Mouse (Mus musculus): ENCODE measurements around the gene Zfhx3. TPM values are rescaled to one million over a fixed set of nuclear protein-coding genes. Genes with fewer than 3 reads are reported as not detected.
"Not testable (repeated sequence)": the region's sequence is repeated elsewhere in the genome, so short reads cannot be mapped to it uniquely, and the experiment has no call there.

Gene Zfhx3
- 15.7 and 16.4 TPM in 2 replicates for polyA plus RNA-seq (2014; fragmentation: Nextera tagmentation; extraction: Ambion mirVana)

GRCm38 (mm10) chr8:107941922-107942694 lies at the start of gene Zfhx3:
Gene Zfhx3, plus strand, starts transcription at chr8:107942644.
- Histone ChIP-seq H3K27ac (ENCODE audit: low read depth) (no peak within 1 kb of the TSS), H3K4me3 (ENCODE audit: low read depth, low read length) (peak within 1 kb of the TSS; percentile 21), H3K27me3 (replicated peaks; ENCODE audit: control insufficient read depth, insufficient read depth, low read length) (0 out of 2 replicates have a peak, but pooled peaks cover 9% of the 10 kb centered on the region), H3K9ac (ENCODE audit: low read length) (0 out of 2 replicates have a peak within 1 kb of the TSS, but pooled peaks have one; percentile 7), H3K9me3 (ENCODE audit: control insufficient read depth, low read length) (no peaks in the 10 kb centered on the region), H3K36me3 (ENCODE audit: control insufficient read depth, insufficient read depth, low read length) (no peaks in the 10 kb centered on the region), H3K4me2 (ENCODE audit: low read length) (peak within 1 kb of the TSS; percentile 50), H3K4me1 (replicated peaks; ENCODE audit: control insufficient read depth, insufficient read depth, low read length) (peaks cover 20% of the 10 kb centered on the region)
- 21% methylated on average over 11 of the region's 11 CpGs for WGBS
- DNase-seq (ENCODE audit: low spot score) (no peak), ATAC-seq (replicated peaks; ENCODE audit: low FRiP score, low TSS enrichment, low read depth) (no peak)

GRCm38 (mm10) chr8:107918984-107919383 lies 23.5 kb upstream of the Zfhx3 start:
- 91% methylated on average over 12 of the region's 12 CpGs for WGBS
- Histone ChIP-seq H3K27me3 (replicated peaks; ENCODE audit: control insufficient read depth, insufficient read depth, low read length) (no peaks in the 10 kb centered on the region), H3K9ac (ENCODE audit: low read length) (no peak overlapping the region), H3K27ac (ENCODE audit: low read depth) (no peak overlapping the region), H3K9me3 (ENCODE audit: control insufficient read depth, low read length) (no peaks in the 10 kb centered on the region), H3K4me3 (ENCODE audit: low read depth, low read length) (no peak overlapping the region), H3K4me2 (ENCODE audit: low read length) (no peak overlapping the region), H3K4me1 (replicated peaks; ENCODE audit: control insufficient read depth, insufficient read depth, low read length) (no peaks in the 10 kb centered on the region), H3K36me3 (ENCODE audit: control insufficient read depth, insufficient read depth, low read length) (no peaks in the 10 kb centered on the region)
- DNase-seq (ENCODE audit: low spot score) (no peak), ATAC-seq (replicated peaks; ENCODE audit: low FRiP score, low TSS enrichment, low read depth) (no peak)

GRCm38 (mm10) chr8:107926149-107926548 lies 16.3 kb upstream of the Zfhx3 start:
- H3K4me3 ChIP-seq (ENCODE audit: low read depth, low read length) = no peak overlapping the region
- no peak overlapping the region for H3K4me2 ChIP-seq (ENCODE audit: low read length)
- no peaks in the 10 kb centered on the region for H3K36me3 ChIP-seq (ENCODE audit: control insufficient read depth, insufficient read depth, low read length)
- H3K9ac ChIP-seq (ENCODE audit: low read length) = no peak overlapping the region
- DNase-seq (ENCODE audit: low spot score) (no peak), ATAC-seq (replicated peaks; ENCODE audit: low FRiP score, low TSS enrichment, low read depth) (no peak)
- 85% methylated on average over 15 of the region's 15 CpGs for WGBS
- H3K27ac ChIP-seq (ENCODE audit: low read depth) = no peak overlapping the region
- no peaks in the 10 kb centered on the region for H3K4me1 ChIP-seq (replicated peaks; ENCODE audit: control insufficient read depth, insufficient read depth, low read length)
- H3K27me3 ChIP-seq (replicated peaks; ENCODE audit: control insufficient read depth, insufficient read depth, low read length) = no peaks in the 10 kb centered on the region
- no peaks in the 10 kb centered on the region for H3K9me3 ChIP-seq (ENCODE audit: control insufficient read depth, low read length)

- 98% methylated on average over 4 of the region's 4 CpGs for WGBS
- Histone ChIP-seq H3K27ac (ENCODE audit: low read depth) (no peak overlapping the region), H3K27me3 (replicated peaks; ENCODE audit: control insufficient read depth, insufficient read depth, low read length) (0 out of 2 replicates have a peak, but pooled peaks cover 1% of the 10 kb centered on the region), H3K9me3 (ENCODE audit: control insufficient read depth, low read length) (no peaks in the 10 kb centered on the region), H3K4me3 (ENCODE audit: low read depth, low read length) (no peak overlapping the region), H3K9ac (ENCODE audit: low read length) (no peak overlapping the region), H3K4me1 (replicated peaks; ENCODE audit: control insufficient read depth, insufficient read depth, low read length) (no peaks in the 10 kb centered on the region), H3K36me3 (ENCODE audit: control insufficient read depth, insufficient read depth, low read length) (no peaks in the 10 kb centered on the region), H3K4me2 (ENCODE audit: low read length) (no peak overlapping the region)
- ATAC-seq (replicated peaks; ENCODE audit: low FRiP score, low TSS enrichment, low read depth) (no peak), DNase-seq (ENCODE audit: low spot score) (no peak)
These were observed 5.7 kb upstream of the Zfhx3 start for GRCm38 (mm10) chr8:107936725-107937124.

GRCm38 (mm10) chr8:107938231-107938630 lies 4.2 kb upstream of the Zfhx3 start:
- H3K9me3 ChIP-seq (ENCODE audit: control insufficient read depth, low read length) = not testable (repeated sequence)

GRCm38 (mm10) chr8:107940181-107940580 lies 2.3 kb upstream of the Zfhx3 start:
- no peak overlapping the region for H3K4me2 ChIP-seq (ENCODE audit: low read length)
- no peak overlapping the region for H3K4me3 ChIP-seq (ENCODE audit: low read depth, low read length)
- H3K27me3 ChIP-seq (replicated peaks; ENCODE audit: control insufficient read depth, insufficient read depth, low read length) = 0 out of 2 replicates have a peak, but pooled peaks cover 6% of the 10 kb centered on the region
- H3K9me3 ChIP-seq (ENCODE audit: control insufficient read depth, low read length) = no peaks in the 10 kb centered on the region
- H3K9ac ChIP-seq (ENCODE audit: low read length) = no peak overlapping the region
- H3K4me1 ChIP-seq (replicated peaks; ENCODE audit: control insufficient read depth, insufficient read depth, low read length) = peaks cover 10% of the 10 kb centered on the region
- ATAC-seq (replicated peaks; ENCODE audit: low FRiP score, low TSS enrichment, low read depth) (no peak), DNase-seq (ENCODE audit: low spot score) (no peak)
- no peak overlapping the region for H3K27ac ChIP-seq (ENCODE audit: low read depth)
- 80% methylated on average over 8 of the region's 8 CpGs for WGBS
- H3K36me3 ChIP-seq (ENCODE audit: control insufficient read depth, insufficient read depth, low read length) = no peaks in the 10 kb centered on the region

More at GRCm38 (mm10) chr8:107938231-107938630, 4.2 kb upstream of the Zfhx3 start:
- not testable (repeated sequence) for DNase-seq (ENCODE audit: low spot score); H3K9ac ChIP-seq (ENCODE audit: low read length); ATAC-seq (replicated peaks; ENCODE audit: low FRiP score, low TSS enrichment, low read depth); H3K4me3 ChIP-seq (ENCODE audit: low read depth, low read length); H3K27me3 ChIP-seq (replicated peaks; ENCODE audit: control insufficient read depth, insufficient read depth, low read length); H3K4me1 ChIP-seq (replicated peaks; ENCODE audit: control insufficient read depth, insufficient read depth, low read length); H3K36me3 ChIP-seq (ENCODE audit: control insufficient read depth, insufficient read depth, low read length); H3K27ac ChIP-seq (ENCODE audit: low read depth); H3K4me2 ChIP-seq (ENCODE audit: low read length)
- 87% methylated on average over 5 of the region's 5 CpGs for WGBS

- Histone ChIP-seq H3K4me3 (ENCODE audit: low read depth, low read length) (peak overlapping the region; percentile 21), H3K27me3 (replicated peaks; ENCODE audit: control insufficient read depth, insufficient read depth, low read length) (0 out of 2 replicates have a peak, but pooled peaks cover 9% of the 10 kb centered on the region), H3K4me1 (replicated peaks; ENCODE audit: control insufficient read depth, insufficient read depth, low read length) (peaks cover 25% of the 10 kb centered on the region), H3K36me3 (ENCODE audit: control insufficient read depth, insufficient read depth, low read length) (no peaks in the 10 kb centered on the region), H3K4me2 (ENCODE audit: low read length) (peak overlapping the region; percentile 50), H3K9ac (ENCODE audit: low read length) (0 out of 2 replicates have a peak overlapping the region, but pooled peaks have one; percentile 7), H3K27ac (ENCODE audit: low read depth) (no peak overlapping the region), H3K9me3 (ENCODE audit: control insufficient read depth, low read length) (no peaks in the 10 kb centered on the region)
- DNase-seq (ENCODE audit: low spot score) (peak; percentile 56), ATAC-seq (replicated peaks; ENCODE audit: low FRiP score, low TSS enrichment, low read depth) (0 out of 2 replicates have a peak, but pooled peaks have one; percentile 36)
- WGBS = under 1% methylated on average over 16 of the region's 17 CpGs
These were observed 487 bp downstream of the Zfhx3 start for GRCm38 (mm10) chr8:107942752-107943510.

GRCm38 (mm10) chr8:107943550-107944348 lies 1.3 kb downstream of the Zfhx3 start:
- H3K36me3 ChIP-seq (ENCODE audit: control insufficient read depth, insufficient read depth, low read length) = no peaks in the 10 kb centered on the region
- 0 out of 2 replicates have a peak, but pooled peaks cover 9% of the 10 kb centered on the region for H3K27me3 ChIP-seq (replicated peaks; ENCODE audit: control insufficient read depth, insufficient read depth, low read length)
- no peak overlapping the region for H3K9ac ChIP-seq (ENCODE audit: low read length)
- no peak overlapping the region for H3K27ac ChIP-seq (ENCODE audit: low read depth)
- no peak for DNase-seq (ENCODE audit: low spot score)
- H3K9me3 ChIP-seq (ENCODE audit: control insufficient read depth, low read length) = no peaks in the 10 kb centered on the region
- H3K4me3 ChIP-seq (ENCODE audit: low read depth, low read length) = no peak overlapping the region
- H3K4me1 ChIP-seq (replicated peaks; ENCODE audit: control insufficient read depth, insufficient read depth, low read length) = peaks cover 25% of the 10 kb centered on the region
- ATAC-seq (replicated peaks; ENCODE audit: low FRiP score, low TSS enrichment, low read depth) = no peak
- peak overlapping the region; percentile 69 for H3K4me2 ChIP-seq (ENCODE audit: low read length)
- WGBS = 19% methylated on average over 9 of the region's 10 CpGs
